8 mouse cellular contexts compared by ENCODE assay signal in the genomic region with DNA sequence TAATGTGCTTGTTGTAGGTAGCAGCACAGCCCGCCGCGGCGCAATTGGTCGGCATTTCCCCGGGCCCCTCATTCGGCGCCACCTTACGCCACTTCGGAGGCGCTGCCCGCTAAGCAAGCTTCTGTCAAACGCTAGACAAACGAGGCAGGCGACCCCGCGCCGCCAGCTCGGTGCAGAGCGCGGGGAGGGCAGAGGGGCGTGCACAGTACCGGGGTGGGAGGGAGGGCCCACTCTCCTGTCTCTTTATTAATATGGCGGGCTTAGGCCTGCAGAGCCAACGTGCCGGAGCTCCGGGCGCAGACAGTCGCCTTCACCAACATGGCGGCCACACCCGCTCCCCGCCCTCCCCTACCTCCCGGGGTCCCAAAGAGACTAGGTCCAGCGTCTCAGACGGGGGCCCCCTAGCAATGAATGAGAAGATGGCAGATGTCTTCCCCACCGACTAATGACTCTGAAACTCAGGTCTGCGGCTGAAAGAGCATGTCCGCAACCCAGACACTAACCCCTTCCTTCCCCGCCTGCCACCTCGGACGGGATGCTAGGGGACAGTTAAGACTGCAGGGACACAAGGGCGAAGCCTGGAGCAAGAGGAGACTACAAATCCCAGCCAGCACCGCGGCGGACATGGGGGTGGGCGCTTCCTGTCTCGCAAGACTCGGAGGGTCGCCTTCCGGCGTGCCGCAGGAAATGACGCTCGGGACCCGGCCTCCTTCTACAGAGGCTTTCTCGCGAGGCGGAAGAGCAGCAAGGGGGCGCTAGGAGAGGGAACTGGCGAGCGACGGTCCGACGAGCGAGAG. TPM values are rescaled to one million over a fixed set of nuclear protein-coding genes. Genes with fewer than 3 reads are reported as not detected.
DNase-seq lines count a peak whose midpoint lies in the region; ATAC-seq lines count a peak whose summit lies in the region.

Thap2 (minus strand) TSS at position 223 of the 797 bp plus-strand sequence.
Zfc3h1 (plus strand) TSS at position 739 of the 797 bp plus-strand sequence.

- H3K4me1 ChIP-seq in heart, embryonic 10.5 days: peaks cover 22% of the 10 kb centered on the region; the same call in 1 of the 2 replicates
- H3K4me1 ChIP-seq in kidney, embryonic 15.5 days: peaks cover 27% of the 10 kb centered on the region

- H3K27me3 ChIP-seq in heart, embryonic 10.5 days (ENCODE audit: insufficient read depth, poor library complexity, severe bottlenecking): no peaks in the 10 kb centered on the region
- H3K27me3 ChIP-seq in kidney, embryonic 15.5 days: no peaks in the 10 kb centered on the region

- no peaks in the 10 kb centered on the region for H3K9me3 ChIP-seq in heart, embryonic 10.5 days
- no peaks in the 10 kb centered on the region for H3K9me3 ChIP-seq in kidney, embryonic 15.5 days (replicated peaks)

- under 1% methylated on average over 65 of the region's 65 CpGs for WGBS in heart, embryonic 10.5 days
- under 1% methylated on average over 60 of the region's 65 CpGs for WGBS in kidney, embryonic 15.5 days

- peak within 1 kb of the TSS; percentile 96 for H3K4me3 ChIP-seq in heart, embryonic 10.5 days
- H3K4me3 ChIP-seq in kidney, embryonic 15.5 days (replicated peaks): peak within 1 kb of the TSS; percentile 85

- H3K27ac ChIP-seq in heart, embryonic 10.5 days: peak within 1 kb of the TSS; percentile 96
- peak within 1 kb of the TSS; percentile 98 for H3K27ac ChIP-seq in kidney, embryonic 15.5 days

- H3K36me3 ChIP-seq in heart, embryonic 10.5 days: peaks cover 10% of the 10 kb centered on the region
- H3K36me3 ChIP-seq in kidney, embryonic 15.5 days: peaks cover 22% of the 10 kb centered on the region

- peak; percentile 94 for ATAC-seq in erythroblast, adult 5-6 weeks (replicated peaks; ENCODE audit: low FRiP score, poor library complexity, severe bottlenecking)
- peak; percentile 99 for ATAC-seq in kidney, embryonic 15.5 days (replicated peaks; ENCODE audit: low FRiP score)
- peak; percentile 95 for ATAC-seq in monocyte, adult 5-6 weeks (replicated peaks; ENCODE audit: insufficient number of reproducible peaks, low FRiP score, low TSS enrichment, poor library complexity, severe bottlenecking)

- peak within 1 kb of the TSS; percentile 57 for H3K4me2 ChIP-seq in kidney, embryonic 15.5 days

- DNase-seq in B cell, adult 2 months: peak; percentile 98
- DNase-seq in brain, adult 2 months (ENCODE audit: low read depth, low spot score): peak; percentile 100
- peak; percentile 99 for DNase-seq in heart, embryonic 10.5 days (ENCODE audit: low spot score)
- peak; percentile 99 for DNase-seq in liver
- peak; percentile 95 to 97 for DNase-seq in spleen, postnatal 4 days (ENCODE audit: low spot score in 2 of 2)

- H3K9ac ChIP-seq in kidney, embryonic 15.5 days: peak within 1 kb of the TSS; percentile 79

RNA-seq across cellular contexts. Expression of gene Thap2, which starts in this region (rescaled TPM):
- 2.3 and 3.5 TPM in 2 replicates for total RNA-seq in erythroblast, adult 5-6 weeks (2015; ENCODE audit: low replicate concordance)
- total RNA-seq in erythroblast, adult 5-6 weeks (2017; ENCODE audit: low replicate concordance): 2.2 and 3.1 TPM in 2 replicates
- 16.7 and 18.1 TPM in 2 replicates for polyA plus RNA-seq in heart, embryonic 10.5 days (2016; fragmentation: Nextera tagmentation; extraction: Ambion mirVana)
- 19.8 and 24.0 TPM in 2 replicates for polyA plus RNA-seq in kidney, embryonic 15.5 days (2015; fragmentation: Nextera tagmentation; extraction: Ambion mirVana)
- 3.4 to 16.1 TPM (median 5.0 TPM) in 3 replicates for total RNA-seq in monocyte, adult 5-6 weeks (2017)

RNA-seq across cellular contexts. Expression of gene Zfc3h1, which starts in this region (rescaled TPM):
- total RNA-seq in erythroblast, adult 5-6 weeks (2015; ENCODE audit: low replicate concordance): 64.4 and 69.7 TPM in 2 replicates
- 59.2 and 74.6 TPM in 2 replicates for total RNA-seq in erythroblast, adult 5-6 weeks (2017; ENCODE audit: low replicate concordance)
- polyA plus RNA-seq in heart, embryonic 10.5 days (2016; fragmentation: Nextera tagmentation; extraction: Ambion mirVana): 14.5 and 19.5 TPM in 2 replicates
- polyA plus RNA-seq in kidney, embryonic 15.5 days (2015; fragmentation: Nextera tagmentation; extraction: Ambion mirVana): 19.9 and 21.5 TPM in 2 replicates
- 56.5 to 123 TPM (median 62.7 TPM) in 3 replicates for total RNA-seq in monocyte, adult 5-6 weeks (2017)

Comparison
In these comparisons a context has a peak if more than half of its experiments do, and no peak if none do; other contexts are left out.
1. Peak in every context shown above with its lines: DNase-seq, ATAC-seq, H3K4me3 ChIP-seq and H3K27ac ChIP-seq.